Mouse (Mus musculus) embryonic fibroblast, embryonic 13.5 days (primary cell): ENCODE data around the gene Klk10.

Experiments
- CTCF ChIP-seq: IDR thresholded peaks from 2 replicates; pipeline ENCODE4 v1.5.1; 2011; ENCODE audit warnings: mild to moderate bottlenecking, control low read depth, low read length, moderate library complexity, borderline replicate concordance; ENCODE audit not compliant: insufficient read depth
- POLR2A ChIP-seq: IDR thresholded peaks from 2 replicates; pipeline ENCODE4 v1.6.1; 2011; ENCODE audit warnings: low read depth, mild to moderate bottlenecking, control low read depth, low read length, moderate library complexity

DNA sequence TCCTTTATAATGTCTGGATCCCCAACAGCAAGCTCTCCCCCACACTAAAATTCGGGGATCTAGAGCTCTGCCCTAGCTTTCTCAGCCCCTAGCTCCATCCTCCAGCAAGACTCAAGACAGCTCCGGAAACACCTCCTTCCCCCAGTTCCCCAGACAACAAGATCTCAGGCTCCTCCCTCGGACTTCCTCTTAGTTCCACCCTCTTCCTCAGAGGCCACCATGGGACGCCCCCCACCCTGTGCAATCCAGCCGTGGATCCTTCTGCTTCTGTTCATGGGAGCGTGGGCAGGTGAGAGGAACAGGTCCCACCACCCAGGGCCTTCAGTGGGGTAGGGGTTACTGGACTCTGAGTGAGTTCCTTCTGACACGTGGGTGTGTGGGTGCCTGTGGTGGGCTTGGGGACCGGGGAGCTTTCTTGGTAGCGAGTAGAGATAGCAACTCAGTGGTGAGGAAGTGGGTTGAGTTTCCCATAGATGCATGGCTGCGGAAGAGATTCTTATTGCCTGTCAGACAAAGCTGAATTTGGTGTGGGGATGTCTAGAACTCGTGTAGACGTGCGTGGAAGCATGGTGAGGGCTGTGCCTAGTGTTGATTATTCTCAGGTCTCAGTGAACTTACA lies 17.1 kb downstream of the Klk10 start:
- 0 out of 2 replicates have a peak, but pooled peaks have one; percentile 20 for TF ChIP-seq POLR2A
- TF ChIP-seq CTCF, result no peak
